Mouse (Mus musculus) kidney, adult 8-10 months (tissue): ENCODE results near the gene Dmxl2.
A peak's percentile ranks its signal among the peaks of the same experiment; 100 is the strongest.

Experiments used
- DNase-seq, 2 experiments: peaks; one replicate each; pipeline ENCODE4 v3.0.0; 2022

Dmxl2 gene

DNA sequence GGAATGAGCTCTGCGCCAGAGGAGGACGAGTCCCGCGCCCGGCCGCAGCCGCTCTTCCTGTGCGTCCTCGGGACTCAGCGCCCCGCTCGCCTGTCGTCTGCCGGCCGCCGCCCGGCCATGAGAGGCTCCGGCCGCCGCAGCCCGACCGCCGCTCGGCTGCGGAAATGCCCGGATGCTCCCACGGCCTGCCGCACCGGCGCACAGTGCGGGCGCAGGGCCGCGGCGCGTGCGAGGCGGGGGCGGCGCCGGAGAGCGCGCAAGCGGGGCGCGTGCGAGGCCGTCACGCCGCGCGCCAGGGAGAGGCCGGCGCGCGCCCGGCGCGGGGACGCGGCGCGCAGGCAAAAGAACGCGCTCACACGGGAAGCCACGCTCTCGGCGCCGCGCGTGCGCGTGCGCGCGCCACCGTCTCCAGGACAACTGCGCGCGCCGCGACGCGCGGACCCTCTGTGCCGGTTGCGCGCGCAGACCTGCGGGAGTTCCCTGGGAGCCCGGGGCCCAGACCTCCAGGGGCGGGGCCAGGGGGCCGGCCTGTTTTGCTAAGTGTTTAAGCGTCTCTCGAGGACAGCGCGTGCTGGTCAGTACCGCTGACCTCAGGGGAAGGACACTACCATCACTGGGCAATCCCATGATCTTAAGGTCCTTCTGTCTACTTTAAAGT, at the start of gene Dmxl2:
Gene Dmxl2, minus strand, starts transcription at position 174 of the 658 bp plus-strand sequence.
- DNase-seq: peak; percentile 94 to 95

- no peak for DNase-seq
Measured at GRCm38 (mm10) chr9:54549433-54549832, 48.0 kb upstream of the Dmxl2 start.

DNA sequence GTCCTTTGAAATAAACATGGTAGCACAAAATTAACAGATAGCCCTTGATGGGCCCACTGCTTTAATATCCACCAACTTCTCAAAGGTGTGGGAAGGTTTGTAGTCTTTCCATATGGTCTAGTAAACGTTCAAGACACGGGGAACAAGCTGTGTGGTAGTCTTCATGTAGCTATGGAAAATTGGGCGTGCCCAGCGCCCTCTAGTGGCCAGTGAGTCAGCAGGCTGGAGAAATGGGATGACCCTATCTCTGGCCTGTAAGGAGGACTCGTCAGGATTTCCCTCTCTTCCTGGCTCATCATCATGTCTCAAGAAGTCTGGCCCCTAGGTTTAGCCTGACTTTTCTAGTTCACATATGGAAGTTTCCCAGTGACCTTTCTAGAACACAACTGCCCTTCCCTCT, 46.1 kb upstream of the Dmxl2 start:
- peak; percentile 35 to 70 for DNase-seq

- no peak for DNase-seq
Measured at GRCm38 (mm10) chr9:54544954-54545315, 43.5 kb upstream of the Dmxl2 start.

GRCm38 (mm10) chr9:54544212-54544953, 43.0 kb upstream of the Dmxl2 start:
- DNase-seq: no peak

GRCm38 (mm10) chr9:54540801-54541200, 39.4 kb upstream of the Dmxl2 start:
- DNase-seq: no peak

DNA sequence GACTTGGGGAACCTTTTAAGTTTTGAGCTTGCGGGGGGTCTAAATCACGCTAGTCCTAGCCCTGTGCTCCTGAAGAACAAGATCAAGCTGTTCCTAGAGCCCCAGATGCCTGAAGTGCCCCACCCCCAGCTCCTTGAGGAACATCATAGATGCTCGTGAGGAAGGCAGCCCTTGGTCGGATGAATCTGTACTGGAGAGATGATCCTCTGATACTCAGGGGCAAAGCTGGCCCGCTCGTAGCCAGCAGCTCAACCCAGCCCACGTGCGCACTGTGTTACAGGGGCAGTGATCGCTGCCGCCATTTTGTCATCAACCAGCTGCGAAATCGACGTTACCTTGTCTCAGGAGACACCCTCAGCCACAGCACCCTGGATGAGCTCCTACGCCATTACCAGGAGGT, 37.3 kb upstream of the Dmxl2 start, which contains the start of gene Sh2d7:
Gene Sh2d7, plus strand, starts transcription at position 301 of the 400 bp plus-strand sequence.
- no peak for DNase-seq

- DNase-seq: no peak
Measured at GRCm38 (mm10) chr9:54538244-54538643, 36.8 kb upstream of the Dmxl2 start.

- no peak for DNase-seq
Measured at GRCm38 (mm10) chr9:54537480-54537879, 36.1 kb upstream of the Dmxl2 start.

GRCm38 (mm10) chr9:54537030-54537429, 35.6 kb upstream of the Dmxl2 start:
- no peak for DNase-seq

- DNase-seq: peak; percentile 16 to 52
Measured at GRCm38 (mm10) chr9:54536236-54536635, 34.8 kb upstream of the Dmxl2 start.

GRCm38 (mm10) chr9:54533975-54534374, 32.5 kb upstream of the Dmxl2 start:
- no peak for DNase-seq

DNA sequence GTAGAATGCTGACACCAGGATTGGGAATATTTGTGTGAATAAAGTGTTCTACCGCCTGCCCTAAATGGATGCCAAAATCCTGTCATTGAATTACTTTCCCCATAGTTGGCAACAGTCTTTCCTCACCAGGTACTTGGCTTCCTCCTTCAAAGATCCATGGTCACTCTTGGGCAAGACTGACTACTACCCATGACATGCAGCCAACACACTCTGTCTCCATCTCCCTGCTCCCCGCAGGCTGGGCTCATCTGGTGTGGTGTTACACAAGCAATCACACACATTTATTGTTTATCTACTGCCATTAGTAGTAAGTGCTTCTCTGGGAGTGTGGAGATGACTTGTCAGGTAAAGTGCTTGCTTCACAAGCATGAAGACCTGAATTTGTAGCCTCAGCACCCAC, 31.5 kb upstream of the Dmxl2 start:
- DNase-seq: no peak

DNA sequence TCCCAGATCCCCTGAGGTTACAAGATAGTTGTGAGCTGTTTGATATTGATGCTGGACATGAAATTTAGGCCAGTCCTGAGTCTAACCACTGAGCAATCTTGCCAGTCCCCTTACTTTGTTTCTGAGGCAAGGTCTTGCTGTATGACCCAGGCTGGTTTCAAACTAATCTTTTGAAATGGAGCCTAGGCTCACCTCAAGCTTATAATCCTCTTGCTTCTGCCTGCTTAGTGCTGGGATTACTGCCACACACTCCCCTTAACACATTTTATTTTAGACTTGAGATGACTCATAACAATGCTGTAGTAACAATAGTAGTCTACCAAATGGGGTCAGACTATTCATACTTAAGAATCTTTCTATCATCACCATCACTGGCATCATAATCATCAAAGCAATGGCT, 30.0 kb upstream of the Dmxl2 start:
- DNase-seq: no peak

- no peak for DNase-seq
Measured at GRCm38 (mm10) chr9:54530836-54531235, 29.4 kb upstream of the Dmxl2 start.

GRCm38 (mm10) chr9:54529950-54530349, 28.5 kb upstream of the Dmxl2 start:
- DNase-seq: no peak

DNA sequence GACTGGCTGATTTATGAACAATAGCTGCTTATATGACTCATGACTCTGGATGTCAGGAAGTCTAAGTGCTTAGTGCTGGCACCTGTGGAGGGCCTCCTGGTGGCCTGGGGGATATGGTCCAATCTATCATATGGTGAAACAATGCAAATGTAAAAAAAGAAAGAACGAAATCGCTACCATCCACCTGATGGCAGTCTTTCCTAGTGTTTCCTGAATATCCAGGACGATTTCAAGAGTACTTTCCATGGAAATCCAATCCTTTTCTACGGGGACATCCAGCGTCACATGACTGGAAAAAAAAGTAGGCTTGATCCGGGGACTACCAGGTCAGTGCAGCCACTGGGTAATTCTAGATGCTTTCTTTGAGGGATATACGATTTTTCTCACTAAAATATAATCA, 26.3 kb upstream of the Dmxl2 start:
- no peak for DNase-seq

DNA sequence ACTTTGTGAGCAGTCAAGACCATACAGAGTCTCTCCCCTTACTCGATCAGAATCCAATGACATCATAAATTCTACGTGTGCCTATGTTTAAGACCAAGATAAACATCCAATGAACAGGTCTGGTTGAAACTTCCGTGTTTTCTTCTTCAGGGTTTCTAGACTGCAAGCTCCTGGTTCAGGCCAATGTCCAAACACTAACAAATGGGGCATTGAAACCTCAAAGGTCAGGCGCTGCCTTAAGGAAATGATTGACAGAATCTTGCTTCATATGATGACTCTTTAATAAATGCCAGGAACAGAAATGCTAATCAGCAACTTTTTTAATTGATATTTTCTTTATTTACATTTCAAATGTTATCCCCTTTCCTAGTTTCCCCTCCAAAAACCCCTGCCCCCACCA, 18.9 kb upstream of the Dmxl2 start:
- peak; percentile 68 to 77 for DNase-seq

- no peak for DNase-seq
Measured at GRCm38 (mm10) chr9:54518921-54519320, 17.5 kb upstream of the Dmxl2 start.

DNA sequence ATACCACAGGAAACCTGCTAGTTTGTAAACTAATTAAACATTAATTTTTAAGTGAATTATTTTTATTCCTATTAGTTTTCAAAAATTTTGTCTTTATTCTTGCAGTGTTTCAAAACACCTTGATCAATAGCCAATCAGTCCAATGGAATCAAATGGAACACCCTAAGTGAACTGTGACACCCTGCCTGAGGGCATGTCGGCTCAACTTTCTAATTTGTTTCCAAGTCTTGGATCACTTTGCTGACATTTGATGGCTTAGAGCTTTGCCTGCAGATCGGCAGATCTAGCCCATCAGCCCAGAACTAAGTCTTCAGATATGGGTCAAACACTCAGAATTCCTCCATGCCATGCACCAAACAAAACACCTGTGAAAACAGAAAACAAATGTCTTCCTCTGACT, 14.6 kb upstream of the Dmxl2 start:
- DNase-seq: no peak

DNA sequence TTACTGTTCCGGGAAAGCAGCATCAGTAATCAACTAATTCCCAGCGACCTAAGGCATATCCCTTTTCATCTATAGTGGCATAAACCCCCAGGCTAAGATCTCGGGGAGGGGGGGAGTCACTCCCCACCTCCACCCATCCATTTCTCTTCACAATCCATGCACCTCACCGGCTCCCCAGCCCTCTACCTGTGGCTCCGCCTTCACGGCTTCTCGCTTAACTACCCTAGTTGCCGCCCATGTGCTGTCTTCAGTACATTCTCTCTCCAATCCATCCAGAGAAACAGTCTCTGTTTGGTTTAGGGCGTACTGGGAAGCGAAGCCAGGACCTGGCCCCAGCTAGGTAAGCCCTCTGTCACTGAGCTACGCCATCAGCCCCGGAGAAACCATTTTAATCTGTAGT, 1.4 kb upstream of the Dmxl2 start:
- peak; percentile 28 to 55 for DNase-seq

GRCm38 (mm10) chr9:54502111-54502495, 677 bp upstream of the Dmxl2 start:
- DNase-seq: no peak

- DNase-seq: peak; percentile 36 to 47
Measured at GRCm38 (mm10) chr9:54500832-54501452, 484 bp downstream of the Dmxl2 start.

DNA sequence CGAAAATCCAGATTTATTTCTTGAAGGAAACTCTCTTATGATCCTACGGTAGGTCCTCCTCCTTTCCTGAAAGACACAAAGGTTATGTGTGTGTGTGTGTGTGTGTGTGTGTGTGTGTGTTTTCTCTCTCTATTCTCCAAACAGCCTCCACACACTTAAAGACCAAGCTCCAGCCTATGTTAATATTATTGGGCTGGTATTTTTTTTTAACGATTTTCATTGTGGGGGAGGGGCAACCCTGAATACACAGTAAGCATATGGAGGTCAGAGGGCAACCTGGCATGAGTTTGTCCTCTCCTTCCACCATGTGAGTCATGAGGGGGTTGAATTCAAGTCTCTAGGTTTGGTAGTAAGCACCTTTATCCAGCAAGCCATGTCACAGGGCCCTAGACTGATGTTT, 1.6 kb downstream of the Dmxl2 start:
- no peak for DNase-seq
